Comparison of ENCODE assay signal across 8 mouse cellular contexts in the genomic region with DNA sequence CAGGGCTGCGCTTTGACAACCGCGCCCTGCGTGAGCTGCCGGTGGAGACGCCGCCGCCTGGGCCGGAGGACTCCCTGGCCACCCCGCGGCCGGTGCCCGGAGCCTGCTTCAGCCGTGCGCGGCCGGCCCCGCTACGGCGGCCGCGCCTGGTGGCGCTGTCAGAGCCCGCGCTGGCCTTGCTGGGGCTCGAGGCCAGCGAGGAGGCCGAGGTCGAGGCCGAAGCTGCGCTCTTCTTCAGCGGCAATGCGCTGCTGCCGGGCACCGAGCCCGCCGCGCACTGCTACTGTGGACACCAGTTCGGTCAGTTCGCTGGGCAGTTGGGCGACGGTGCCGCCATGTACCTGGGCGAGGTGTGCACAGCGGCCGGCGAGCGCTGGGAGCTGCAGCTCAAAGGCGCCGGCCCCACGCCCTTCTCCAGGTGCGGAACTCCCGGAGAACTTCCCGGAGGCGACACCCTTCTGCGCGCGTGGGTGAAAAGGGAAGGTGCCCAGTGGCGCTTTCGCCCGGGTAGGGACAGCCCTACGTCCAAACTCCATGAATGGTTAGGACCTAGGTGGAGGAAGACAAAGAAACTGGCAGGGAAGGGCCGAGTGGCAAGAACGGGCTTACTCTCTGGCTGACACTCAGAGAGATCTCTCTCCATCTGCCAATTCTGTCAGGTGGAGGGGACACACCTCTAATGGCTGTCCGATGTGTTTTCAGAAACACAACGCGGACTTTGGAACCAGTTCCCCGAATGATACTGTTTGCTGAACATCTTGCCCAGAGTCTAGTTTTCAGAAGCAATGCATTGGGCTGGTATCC. TPM values are rescaled to one million over a fixed set of nuclear protein-coding genes. Genes with fewer than 3 reads are reported as not detected.
DNase-seq lines count a peak whose midpoint lies in the region; ATAC-seq and TF ChIP-seq lines count a peak whose summit lies in the region.

No protein-coding gene starts in this region.

- no peak for TF ChIP-seq CTCF in heart, postnatal 0 days (IDR thresholded peaks at IDR 0.05; ENCODE audit: low read depth)

- peak; percentile 67 for DNase-seq in adrenal gland, postnatal 10 days
- DNase-seq in adrenal gland, postnatal 25 days = no peak
- DNase-seq in right cerebral cortex, postnatal 4 days = peak; percentile 39
- DNase-seq in right cerebral cortex, postnatal 10 days (ENCODE audit: low spot score in 2 of 2) = no peak
- DNase-seq in heart, postnatal 0 days (ENCODE audit: low spot score) = no peak
- DNase-seq in limb, embryonic 11.5 days (ENCODE audit: low spot score) = no peak
- no peak for DNase-seq in midbrain, embryonic 14.5 days
- no peak for DNase-seq in layer of hippocampus, adult 11-12 months (ENCODE audit: low spot score)

- peaks cover 10% of the 10 kb centered on the region; the same call in 1 of the 2 replicates for H3K4me1 ChIP-seq in heart, postnatal 0 days (ENCODE audit: control insufficient read depth, insufficient read depth)
- peaks cover 9% of the 10 kb centered on the region; the same call in 1 of the 2 replicates for H3K4me1 ChIP-seq in limb, embryonic 11.5 days (ENCODE audit: control insufficient read depth, insufficient read depth, low read length)
- H3K4me1 ChIP-seq in midbrain, embryonic 14.5 days (ENCODE audit: control insufficient read depth, insufficient read depth, low read length) = peaks cover 16% of the 10 kb centered on the region

- peak overlapping the region; percentile 84 for H3K4me3 ChIP-seq in heart, postnatal 0 days (ENCODE audit: low read depth, low read length)
- H3K4me3 ChIP-seq in limb, embryonic 11.5 days (ENCODE audit: low read depth, low read length) = peak overlapping the region; percentile 74
- peak overlapping the region; percentile 91 for H3K4me3 ChIP-seq in midbrain, embryonic 14.5 days (replicated peaks; ENCODE audit: low read depth, low read length)

- no peaks in the 10 kb centered on the region for H3K9me3 ChIP-seq in heart, postnatal 0 days (replicated peaks; ENCODE audit: control insufficient read depth, low read length)
- H3K9me3 ChIP-seq in limb, embryonic 11.5 days (ENCODE audit: control insufficient read depth, low read length) = no peaks in the 10 kb centered on the region
- H3K9me3 ChIP-seq in midbrain, embryonic 14.5 days (ENCODE audit: control insufficient read depth, low read length) = no peaks in the 10 kb centered on the region

- peak overlapping the region; percentile 95 for H3K4me2 ChIP-seq in heart, postnatal 0 days (ENCODE audit: low read depth, low read length)
- H3K4me2 ChIP-seq in limb, embryonic 11.5 days (ENCODE audit: low read depth, severe bottlenecking) = peak overlapping the region; percentile 64
- H3K4me2 ChIP-seq in midbrain, embryonic 14.5 days (ENCODE audit: low read length) = peak overlapping the region; percentile 94

- ATAC-seq in heart, postnatal 0 days (ENCODE audit: insufficient read depth, low read depth) = peak; percentile 68
- ATAC-seq in limb, embryonic 11.5 days (ENCODE audit: insufficient number of reproducible peaks, low FRiP score, low TSS enrichment, low read depth) = peak; percentile 27; the same call in 1 of the 2 replicates
- peak; percentile 55 for ATAC-seq in midbrain, embryonic 14.5 days (ENCODE audit: low FRiP score, low TSS enrichment)

- peaks cover 48% of the 10 kb centered on the region for H3K36me3 ChIP-seq in heart, postnatal 0 days (replicated peaks; ENCODE audit: control insufficient read depth, insufficient read depth, low read length)
- peaks cover 12% of the 10 kb centered on the region for H3K36me3 ChIP-seq in limb, embryonic 11.5 days (ENCODE audit: control insufficient read depth, insufficient read depth, low read length)
- peaks cover 57% of the 10 kb centered on the region for H3K36me3 ChIP-seq in midbrain, embryonic 14.5 days (ENCODE audit: control insufficient read depth, insufficient read depth, low read length)

- TF ChIP-seq EP300 in heart, postnatal 0 days (IDR thresholded peaks at IDR 0.05; ENCODE audit: low read depth) = no peak

- peak overlapping the region; percentile 86 for H3K27ac ChIP-seq in heart, postnatal 0 days (ENCODE audit: low read depth)
- no peak overlapping the region for H3K27ac ChIP-seq in limb, embryonic 11.5 days (replicated peaks; ENCODE audit: low read depth, low read length)
- H3K27ac ChIP-seq in midbrain, embryonic 14.5 days (replicated peaks; ENCODE audit: low read depth, low read length) = peak overlapping the region; percentile 89

- 3% methylated on average over 65 of the region's 68 CpGs for WGBS in heart, postnatal 0 days
- 3% methylated on average over 68 of the region's 68 CpGs for WGBS in limb, embryonic 11.5 days
- 3% methylated on average over 68 of the region's 68 CpGs for WGBS in midbrain, embryonic 14.5 days

- peak overlapping the region; percentile 90 for H3K9ac ChIP-seq in heart, postnatal 0 days (replicated peaks; ENCODE audit: low read depth, low read length)
- peak overlapping the region; percentile 78 for H3K9ac ChIP-seq in limb, embryonic 11.5 days (ENCODE audit: low read length)
- H3K9ac ChIP-seq in midbrain, embryonic 14.5 days (replicated peaks; ENCODE audit: low read length) = peak overlapping the region; percentile 90

- no peaks in the 10 kb centered on the region for H3K27me3 ChIP-seq in heart, postnatal 0 days (ENCODE audit: control insufficient read depth, insufficient read depth, low read length)
- no peaks in the 10 kb centered on the region for H3K27me3 ChIP-seq in limb, embryonic 11.5 days (ENCODE audit: control insufficient read depth, insufficient read depth, low read length)
- no peaks in the 10 kb centered on the region for H3K27me3 ChIP-seq in midbrain, embryonic 14.5 days (ENCODE audit: control insufficient read depth, insufficient read depth, low read length)

RNA-seq across cellular contexts. Expression of gene Selenoo, which starts 0.6 kb away (rescaled TPM):
- 10 to 100 TPM; 29.8 to 29.9 TPM for total RNA-seq in adrenal gland, postnatal 10 days (2021)
- 41.8 and 50.2 TPM in 2 replicates for total RNA-seq in adrenal gland, postnatal 25 days (2021)
- 35.4 and 39.1 TPM in 2 replicates for total RNA-seq in heart, postnatal 0 days (2014; rRNA removed; ENCODE audit: low replicate concordance)
- 10.3 and 11.3 TPM in 2 replicates for polyA plus RNA-seq in heart, postnatal 0 days (2015; fragmentation: Nextera tagmentation; extraction: Ambion mirVana)
- polyA plus RNA-seq in limb, embryonic 11.5 days (2014; fragmentation: Nextera tagmentation; extraction: Ambion mirVana) = 15.4 and 16.9 TPM in 2 replicates
- 23.8 and 23.9 TPM in 2 replicates for polyA plus RNA-seq in midbrain, embryonic 14.5 days (2014; fragmentation: Nextera tagmentation; extraction: Ambion mirVana)

RNA-seq across cellular contexts. Expression of gene Trabd, which starts 14.5 kb away (rescaled TPM):
- total RNA-seq in adrenal gland, postnatal 10 days (2021) = 10 to 100 TPM; 42.9 to 48.5 TPM
- total RNA-seq in adrenal gland, postnatal 25 days (2021) = 39.0 and 43.6 TPM in 2 replicates
- total RNA-seq in heart, postnatal 0 days (2014; rRNA removed; ENCODE audit: low replicate concordance) = 59.2 and 61.2 TPM in 2 replicates
- polyA plus RNA-seq in heart, postnatal 0 days (2015; fragmentation: Nextera tagmentation; extraction: Ambion mirVana) = 46.6 and 46.7 TPM in 2 replicates
- 46.9 and 49.0 TPM in 2 replicates for polyA plus RNA-seq in limb, embryonic 11.5 days (2014; fragmentation: Nextera tagmentation; extraction: Ambion mirVana)
- polyA plus RNA-seq in midbrain, embryonic 14.5 days (2014; fragmentation: Nextera tagmentation; extraction: Ambion mirVana) = 38.7 and 39.7 TPM in 2 replicates

RNA-seq across cellular contexts. Expression of gene Panx2, which starts 29.9 kb away (rescaled TPM):
- 1 to 10 TPM; 1.5 to 1.9 TPM for total RNA-seq in adrenal gland, postnatal 10 days (2021)
- 0.81 and 1.6 TPM in 2 replicates for total RNA-seq in adrenal gland, postnatal 25 days (2021)
- total RNA-seq in heart, postnatal 0 days (2014; rRNA removed; ENCODE audit: low replicate concordance) = 0.70 TPM in 1 of 2 replicates, not detected in the other
- polyA plus RNA-seq in heart, postnatal 0 days (2015; fragmentation: Nextera tagmentation; extraction: Ambion mirVana) = 0.93 and 1.0 TPM in 2 replicates
- 0.20 and 0.37 TPM in 2 replicates for polyA plus RNA-seq in limb, embryonic 11.5 days (2014; fragmentation: Nextera tagmentation; extraction: Ambion mirVana)
- polyA plus RNA-seq in midbrain, embryonic 14.5 days (2014; fragmentation: Nextera tagmentation; extraction: Ambion mirVana) = 6.6 and 7.9 TPM in 2 replicates

RNA-seq across cellular contexts. Expression of gene Tubgcp6, which starts 33.5 kb away (rescaled TPM):
- 10 to 100 TPM; 13.5 to 18.6 TPM for total RNA-seq in adrenal gland, postnatal 10 days (2021)
- 18.1 and 25.9 TPM in 2 replicates for total RNA-seq in adrenal gland, postnatal 25 days (2021)
- total RNA-seq in heart, postnatal 0 days (2014; rRNA removed; ENCODE audit: low replicate concordance) = 17.2 and 26.9 TPM in 2 replicates
- 4.4 and 5.1 TPM in 2 replicates for polyA plus RNA-seq in heart, postnatal 0 days (2015; fragmentation: Nextera tagmentation; extraction: Ambion mirVana)
- polyA plus RNA-seq in limb, embryonic 11.5 days (2014; fragmentation: Nextera tagmentation; extraction: Ambion mirVana) = 22.6 and 23.5 TPM in 2 replicates
- 18.0 and 18.2 TPM in 2 replicates for polyA plus RNA-seq in midbrain, embryonic 14.5 days (2014; fragmentation: Nextera tagmentation; extraction: Ambion mirVana)

RNA-seq across cellular contexts. Expression of gene Hdac10, which starts 39.0 kb away (rescaled TPM):
- total RNA-seq in adrenal gland, postnatal 10 days (2021) = 10 to 100 TPM; 10.5 to 17.8 TPM
- total RNA-seq in adrenal gland, postnatal 25 days (2021) = 14.5 and 19.6 TPM in 2 replicates
- total RNA-seq in heart, postnatal 0 days (2014; rRNA removed; ENCODE audit: low replicate concordance) = 14.9 and 17.4 TPM in 2 replicates
- 10.7 and 10.8 TPM in 2 replicates for polyA plus RNA-seq in heart, postnatal 0 days (2015; fragmentation: Nextera tagmentation; extraction: Ambion mirVana)
- polyA plus RNA-seq in limb, embryonic 11.5 days (2014; fragmentation: Nextera tagmentation; extraction: Ambion mirVana) = 9.1 and 9.8 TPM in 2 replicates
- polyA plus RNA-seq in midbrain, embryonic 14.5 days (2014; fragmentation: Nextera tagmentation; extraction: Ambion mirVana) = 18.2 and 20.3 TPM in 2 replicates

Comparison
In these comparisons a context has a peak if more than half of its experiments do, and no peak if none do; other contexts are left out.
1. DNase-seq: peak in adrenal gland, postnatal 10 days (single experiment) and right cerebral cortex, postnatal 4 days (single experiment); none in adrenal gland, postnatal 25 days (single experiment), right cerebral cortex, postnatal 10 days (0 of 2), heart, postnatal 0 days (single experiment), limb, embryonic 11.5 days (single experiment), midbrain, embryonic 14.5 days (single experiment) and layer of hippocampus, adult 11-12 months (single experiment).
2. Peak in every context shown above with its lines, with median percentiles within 50 percentile points of each other: ATAC-seq, H3K4me2 ChIP-seq, H3K4me3 ChIP-seq and H3K9ac ChIP-seq.